Mouse (Mus musculus): ENCODE measurements around the gene Dera. TPM values are rescaled to one million over a fixed set of nuclear protein-coding genes. Genes with fewer than 3 reads are reported as not detected.

The Dera gene
- polyA plus RNA-seq, 2 experiments from 2014 or later = 94.1 to 113 TPM

DNA sequence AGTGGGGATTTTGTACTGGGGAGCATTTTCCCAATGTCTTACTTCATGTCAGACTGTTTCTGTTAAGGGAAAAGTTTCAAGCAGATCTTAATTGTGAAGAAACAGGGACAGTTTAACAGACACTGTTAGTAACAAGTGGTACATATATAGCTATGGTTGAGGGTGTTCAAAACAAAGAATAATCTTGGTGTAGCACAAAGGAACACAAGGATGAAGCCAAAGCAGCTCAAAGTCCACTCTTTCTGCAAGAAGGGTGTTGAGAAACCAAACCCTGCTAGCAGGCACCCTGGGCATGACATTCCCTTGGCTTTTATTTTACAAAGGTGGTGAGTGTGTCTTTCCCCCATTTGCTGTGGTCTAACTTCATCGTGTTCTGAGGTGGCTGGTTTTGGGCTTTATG is 3.5 kb downstream of the Dera start:
- no peak for ATAC-seq

DNA sequence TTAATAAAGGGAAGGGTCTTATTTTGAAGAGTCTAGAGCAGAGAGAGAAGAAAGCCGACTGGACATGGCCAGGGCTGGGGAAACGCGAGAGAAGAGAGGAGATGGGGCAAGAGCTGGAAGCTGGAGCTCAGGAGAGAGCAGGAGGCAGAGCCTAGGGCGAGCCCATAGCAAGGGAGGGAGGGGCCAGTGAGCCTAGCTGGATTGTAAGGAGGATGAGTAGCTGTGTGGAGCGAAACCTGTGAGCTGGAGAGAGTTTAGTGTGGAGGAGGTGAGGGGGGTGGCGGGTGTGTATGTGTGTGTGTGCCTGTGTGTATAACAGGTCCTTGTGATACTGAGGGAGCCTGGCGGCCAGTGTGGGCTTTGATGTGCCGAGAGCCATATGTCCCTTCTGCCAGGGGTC is 5.3 kb downstream of the Dera start:
- ATAC-seq = no peak

DNA sequence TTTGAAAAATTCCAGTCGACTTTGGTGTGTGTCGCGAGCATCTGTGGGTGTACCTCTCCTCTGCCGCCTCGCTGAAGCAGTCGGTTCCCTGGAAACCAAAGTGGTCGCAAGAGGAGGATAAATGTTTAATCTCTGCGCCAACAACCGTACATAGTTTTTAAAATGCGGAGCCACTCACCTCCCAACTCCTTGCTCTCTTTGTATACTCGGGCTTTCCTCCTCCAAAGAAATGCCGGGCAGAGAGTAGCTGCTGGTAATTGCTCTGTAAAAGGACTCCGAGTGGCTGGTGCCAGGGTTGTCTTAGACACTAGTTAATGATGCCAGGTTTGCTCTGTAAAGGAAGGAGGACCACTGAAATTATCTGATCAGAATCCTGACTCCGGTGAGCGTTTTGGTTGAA is 6.6 kb downstream of the Dera start:
- ATAC-seq = no peak

DNA sequence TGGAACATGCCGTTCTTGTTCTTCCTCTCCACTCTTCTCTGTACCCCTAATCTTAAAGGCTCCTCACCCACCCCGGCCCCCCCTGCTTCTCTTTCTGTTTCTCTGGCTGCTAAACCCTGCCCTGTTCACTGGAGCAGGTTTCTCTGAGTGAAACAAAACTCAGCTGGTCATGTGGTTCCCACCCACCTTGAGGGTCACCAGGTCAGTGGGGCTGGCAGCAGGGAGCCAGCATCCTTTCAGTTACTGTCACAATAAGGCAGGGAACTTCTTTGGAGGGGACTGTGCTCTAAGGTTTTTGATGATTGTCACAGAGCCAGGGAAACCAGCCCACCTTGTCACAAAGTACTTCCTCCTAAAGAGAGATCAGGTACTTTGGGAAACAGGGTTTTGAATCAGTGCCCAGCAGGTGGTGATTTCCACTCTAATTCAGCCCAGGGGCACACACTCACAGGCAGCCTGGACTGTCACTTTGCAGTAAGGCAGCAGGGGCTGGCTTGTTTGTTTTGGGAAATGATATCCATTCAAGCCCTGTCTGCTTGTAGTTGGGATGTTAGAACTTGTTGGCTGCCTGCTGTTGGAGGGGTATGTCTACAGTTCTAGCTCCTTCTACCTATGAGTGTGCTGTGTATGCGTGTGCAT is 10.3 kb downstream of the Dera start:
- no peak for ATAC-seq

DNA sequence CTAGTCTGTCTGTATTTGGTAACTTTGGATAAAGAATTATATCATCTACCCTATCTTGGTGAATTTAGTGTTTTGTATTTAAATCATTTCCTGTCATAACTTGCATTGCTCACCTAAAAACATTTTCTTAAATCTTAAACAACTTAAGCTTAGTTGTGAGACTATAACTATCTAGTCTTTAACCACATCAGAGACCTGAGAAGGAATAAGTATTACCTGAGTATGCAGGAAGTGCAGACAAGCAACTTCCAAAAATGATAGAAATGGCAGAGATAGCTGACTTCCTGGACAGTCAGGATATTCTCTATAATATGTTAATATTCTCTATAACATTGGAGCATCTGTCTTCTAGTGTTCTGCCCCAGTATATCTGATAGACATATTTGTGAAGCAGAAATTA is 11.8 kb downstream of the Dera start:
- ATAC-seq = peak; percentile 68

DNA sequence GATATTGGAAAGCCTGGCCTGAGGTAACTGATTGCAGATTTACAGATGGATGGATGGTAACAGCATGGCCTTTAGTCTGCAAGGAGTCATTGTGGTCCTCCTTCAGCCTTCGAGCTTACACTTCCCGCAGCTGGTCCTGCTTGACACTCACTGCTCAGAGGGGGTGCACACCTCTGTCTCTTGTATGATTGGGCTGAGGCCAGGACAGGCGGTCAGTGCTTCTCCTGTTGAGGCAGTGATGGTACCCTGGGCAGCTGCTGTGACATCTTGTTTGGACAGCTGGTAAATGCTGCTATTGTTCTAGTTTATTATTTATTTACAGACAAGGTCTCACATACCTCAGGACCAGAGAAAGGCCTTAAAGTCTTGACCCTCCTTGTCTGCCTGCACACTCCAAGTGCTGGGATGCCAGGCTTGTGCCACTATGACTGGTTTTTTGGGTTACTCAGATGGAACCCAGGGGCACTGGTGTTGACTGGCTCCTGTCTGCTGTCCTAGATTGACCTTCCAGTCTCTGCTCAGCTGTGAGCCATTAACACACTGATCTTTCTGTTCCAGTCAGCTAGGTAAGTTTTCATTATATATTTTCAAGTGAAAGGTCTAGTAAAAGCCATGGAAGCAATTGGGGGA is 17.4 kb downstream of the Dera start:
- no peak for ATAC-seq

DNA sequence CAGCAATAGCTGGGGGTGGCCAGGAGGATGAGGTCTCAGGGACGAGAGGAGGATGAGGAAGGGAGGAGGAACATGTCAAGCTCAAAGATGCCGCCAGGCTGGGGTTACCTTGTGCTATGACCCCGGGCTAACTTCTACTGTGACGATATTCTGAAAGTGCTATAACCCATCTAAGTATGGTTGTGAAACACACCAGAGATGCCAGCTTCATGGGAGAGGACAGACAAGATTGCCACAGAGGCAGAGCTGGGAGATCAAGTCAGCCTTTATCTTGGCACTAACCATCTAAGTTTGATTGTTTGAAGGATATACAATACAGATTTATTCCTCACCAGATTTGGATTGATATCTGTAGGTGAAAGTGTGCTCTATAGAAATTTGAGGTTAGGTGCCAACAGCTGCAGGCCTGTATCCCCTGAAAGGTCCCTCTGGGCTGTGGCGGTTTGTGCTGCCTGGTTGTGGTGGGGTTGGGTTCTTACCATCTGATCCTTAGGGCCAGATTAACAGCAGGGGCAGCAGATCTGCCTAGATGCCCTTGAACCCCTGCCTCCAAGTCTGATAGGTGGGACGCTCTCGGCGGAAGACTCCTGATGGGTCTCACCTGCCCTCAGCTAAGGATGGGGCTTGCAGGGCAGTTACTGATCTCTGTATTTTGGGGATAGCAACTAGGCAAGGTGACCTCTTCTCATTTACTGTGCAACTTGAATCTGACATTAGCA is 18.7 kb downstream of the Dera start:
- no peak for ATAC-seq

DNA sequence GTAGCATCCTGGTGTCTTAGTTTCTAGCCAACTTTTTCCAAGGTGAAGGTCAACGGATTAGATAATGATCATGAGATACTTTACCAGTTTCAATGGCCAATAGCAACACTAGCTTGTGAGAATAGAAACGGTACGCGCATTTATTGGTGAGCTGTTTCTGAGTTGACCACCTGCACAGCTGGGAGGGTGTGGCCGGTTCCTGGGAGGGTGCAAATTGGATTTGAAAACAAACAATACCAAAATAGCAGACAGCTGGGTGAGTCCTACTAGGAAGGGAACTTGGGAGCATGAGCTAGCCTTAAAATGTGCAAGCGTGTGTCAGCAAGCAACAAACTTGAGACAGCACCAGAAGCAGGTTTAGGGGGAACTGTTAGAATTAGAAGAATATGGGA is 19.3 kb downstream of the Dera start:
- no peak for ATAC-seq

DNA sequence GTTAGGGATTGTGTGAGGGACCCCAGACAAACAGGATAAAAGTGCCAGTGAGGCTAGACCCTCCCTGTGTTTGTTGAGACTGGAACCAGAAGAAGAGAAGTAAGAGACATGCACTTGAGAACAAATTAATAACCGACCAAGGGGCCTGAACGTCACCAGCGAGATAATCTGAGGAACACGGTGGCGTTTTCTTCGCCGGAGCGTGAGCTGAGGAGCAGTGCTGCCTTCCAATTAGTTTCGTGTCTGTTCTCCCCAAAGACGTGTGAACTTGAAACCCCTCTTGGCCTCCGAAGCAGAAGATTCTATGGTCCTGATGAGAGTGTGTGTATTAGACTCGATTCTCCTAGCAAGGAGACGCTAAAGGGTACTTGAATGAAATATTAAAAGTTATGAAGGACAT is 19.8 kb downstream of the Dera start:
- no peak for ATAC-seq

DNA sequence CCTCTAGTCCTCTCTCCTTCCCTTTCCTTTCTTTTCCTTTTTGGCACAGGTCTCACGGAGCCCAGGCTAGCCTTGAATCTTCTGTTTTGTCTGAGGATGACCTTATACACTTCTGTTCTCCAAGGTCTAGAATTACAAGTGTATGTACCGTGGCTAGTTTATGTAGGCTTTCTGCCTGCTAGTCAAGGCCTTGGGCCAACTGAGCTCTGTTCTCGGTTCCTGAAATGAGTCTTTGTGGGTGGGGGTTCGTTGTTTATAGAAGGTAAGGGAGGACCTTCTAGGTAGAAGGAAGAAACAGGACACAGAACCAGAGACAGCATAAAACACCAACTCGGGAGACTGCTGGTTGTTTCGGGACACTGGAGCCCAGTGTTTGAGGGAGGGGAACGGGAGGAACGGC is 20.8 kb downstream of the Dera start:
- no peak for ATAC-seq

DNA sequence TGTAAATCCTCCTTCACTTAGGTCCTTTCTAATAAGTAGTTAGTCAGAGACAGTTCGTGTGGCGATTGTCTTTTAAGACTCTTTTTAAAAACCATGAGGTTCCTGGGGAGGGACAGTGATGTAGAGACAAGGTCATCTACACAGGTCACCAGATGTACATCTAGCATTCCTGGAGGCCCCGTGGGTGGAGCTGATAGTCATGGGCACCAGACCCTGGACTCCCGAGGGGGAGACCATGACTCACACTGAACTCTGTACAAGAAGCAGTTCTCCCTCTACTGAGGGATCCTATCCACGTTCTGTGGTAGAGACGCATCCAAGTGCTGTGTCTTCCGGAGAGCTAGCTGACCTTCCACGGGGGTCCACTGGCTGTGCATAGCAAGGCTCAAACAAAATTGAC is 22.6 kb downstream of the Dera start:
- ATAC-seq = no peak

DNA sequence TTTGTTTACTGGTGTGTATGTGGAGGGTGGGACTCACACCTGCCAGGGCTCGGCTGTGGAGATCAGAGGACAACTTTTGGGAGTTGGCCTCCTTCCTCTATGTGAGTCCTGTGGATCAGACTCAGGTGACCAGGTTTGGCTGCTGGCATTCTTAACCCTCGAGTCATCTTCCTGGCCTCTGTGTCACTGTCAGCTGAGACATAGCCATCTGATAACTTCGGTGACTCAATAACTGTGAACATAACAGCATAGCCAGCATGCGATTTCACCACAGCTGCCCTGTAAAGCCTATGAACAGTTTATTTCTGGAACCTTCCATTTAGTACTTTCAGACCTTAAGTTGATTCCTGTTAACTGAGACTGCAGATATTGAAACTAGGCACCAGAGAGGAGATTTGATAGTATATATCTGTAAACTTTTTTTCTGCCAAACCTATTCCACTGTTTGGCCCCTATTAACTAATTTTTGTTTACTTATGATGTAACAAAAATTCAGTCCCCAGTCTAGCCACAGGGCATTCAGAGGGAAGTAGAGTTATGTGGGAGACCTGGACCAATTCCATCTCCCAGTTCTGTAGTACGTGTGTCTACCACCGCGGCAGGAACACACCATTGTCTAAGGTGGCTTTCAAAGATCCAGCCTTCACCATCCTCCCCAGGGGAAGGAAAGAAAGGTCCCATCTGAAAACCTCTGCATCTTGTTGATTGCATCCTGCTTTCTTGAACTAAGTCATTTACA is 29.7 kb downstream of the Dera start:
- ATAC-seq = no peak

DNA sequence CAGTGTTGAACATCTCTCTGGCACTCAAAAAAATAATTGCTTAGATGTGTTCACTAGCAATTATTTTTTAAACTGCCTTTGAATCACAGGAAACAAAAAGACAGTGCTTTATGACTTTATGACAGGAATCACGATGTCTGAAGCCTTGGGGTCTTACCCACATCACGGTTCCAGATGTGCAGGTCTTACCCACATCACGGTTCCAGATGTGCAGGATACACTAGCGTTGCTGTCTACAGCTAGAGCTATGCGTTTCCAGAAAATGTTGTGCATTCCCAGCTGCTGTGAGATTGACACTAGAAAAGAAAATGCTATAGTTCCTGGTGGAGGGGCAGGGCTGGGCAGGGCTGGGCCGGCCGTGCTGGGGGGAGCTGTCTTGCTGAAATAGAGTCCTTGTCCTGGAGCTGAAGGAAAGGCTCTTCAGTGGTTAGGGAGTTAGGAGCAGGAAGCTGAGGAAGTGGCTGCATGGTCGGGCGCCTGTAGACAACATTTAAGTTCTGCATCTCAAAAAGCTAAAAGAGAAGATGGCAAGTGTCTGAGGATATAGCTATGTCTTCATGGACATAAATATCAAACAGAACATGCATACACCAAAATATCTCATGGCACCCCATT is 34.7 kb downstream of the Dera start:
- no peak for ATAC-seq

DNA sequence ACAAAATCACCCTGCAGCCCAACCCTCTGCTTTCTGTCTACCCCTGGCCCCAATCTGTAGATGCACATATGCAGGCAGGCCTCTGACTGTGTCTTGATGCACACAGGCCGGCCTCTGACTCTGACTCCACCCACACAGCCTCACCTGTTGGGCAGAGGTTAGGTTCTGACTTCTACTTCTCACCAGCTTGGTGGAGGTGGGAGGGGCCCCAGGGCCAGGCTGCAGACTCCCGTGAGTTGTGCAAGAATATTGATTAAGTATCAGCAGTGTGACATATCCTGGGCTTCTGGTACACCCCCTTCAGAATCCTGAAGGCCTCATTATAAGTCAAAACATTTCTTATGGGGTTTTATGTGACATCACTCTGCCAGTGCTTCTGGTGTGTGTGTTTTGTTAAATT is 35.3 kb downstream of the Dera start:
- no peak for ATAC-seq

DNA sequence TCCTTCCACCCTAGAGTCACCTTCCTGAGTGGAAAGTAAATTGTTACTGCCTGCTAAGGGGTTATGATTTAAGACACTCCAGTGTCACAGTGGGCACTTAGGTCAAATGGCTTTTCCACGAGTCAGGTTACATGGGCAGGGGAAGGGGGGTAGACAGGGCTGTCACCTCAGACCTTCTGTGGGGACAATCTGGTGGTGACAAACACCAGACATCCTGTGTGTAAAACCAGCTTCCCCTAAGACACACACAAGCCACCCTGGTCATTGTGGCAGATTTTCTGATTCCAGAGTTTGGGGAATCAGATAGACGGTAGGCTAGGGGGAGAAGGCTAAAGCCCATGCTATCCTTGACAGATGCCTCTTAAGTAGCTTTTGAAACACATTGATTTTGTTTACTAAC is 41.1 kb downstream of the Dera start:
- no peak for ATAC-seq

DNA sequence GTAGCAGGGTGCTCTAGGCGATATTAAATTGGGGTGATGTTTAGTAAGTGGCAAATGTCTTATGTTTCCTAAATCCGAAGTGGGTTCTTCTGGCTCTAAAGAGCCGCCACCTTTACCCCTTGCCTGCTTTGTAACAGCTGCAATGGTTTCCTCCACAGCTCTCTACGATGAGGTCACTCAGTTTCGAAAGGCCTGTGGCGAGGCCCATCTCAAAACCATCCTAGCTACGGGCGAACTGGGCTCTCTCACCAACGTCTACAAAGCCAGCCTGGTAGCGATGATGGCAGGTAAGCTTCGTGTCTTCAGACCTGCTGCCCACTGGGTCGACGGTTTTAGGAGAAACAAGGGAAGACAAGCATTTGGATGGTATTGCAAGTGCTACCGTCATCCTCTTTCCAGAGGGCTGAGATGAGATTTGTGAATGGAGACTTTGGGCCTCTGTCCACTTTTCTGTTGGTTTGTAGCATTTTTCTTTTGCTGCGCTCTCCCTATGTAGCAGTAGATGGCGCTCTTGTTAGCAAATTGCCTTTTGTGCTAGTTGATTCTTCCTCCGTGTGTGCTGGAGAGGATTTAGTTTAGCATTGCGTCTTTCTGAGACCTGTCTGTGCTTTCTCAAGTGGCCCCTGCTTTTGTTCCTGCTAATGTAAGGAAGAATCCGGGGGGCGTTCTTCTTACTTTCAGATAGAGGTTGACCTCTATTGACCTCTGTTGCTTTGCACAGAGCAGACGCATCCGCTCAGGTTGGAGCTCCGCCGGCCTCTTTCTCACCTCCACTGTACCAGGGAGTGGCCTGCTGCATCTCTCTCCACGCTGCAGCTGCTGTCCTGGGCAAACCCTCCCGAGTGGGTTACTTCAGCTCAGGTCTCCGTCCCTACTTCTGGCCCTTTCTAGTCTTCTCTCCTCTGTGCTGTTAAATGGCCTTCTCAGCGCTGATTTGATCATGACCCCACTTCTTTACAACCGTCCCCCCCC is 42.5 kb downstream of the Dera start:
- ATAC-seq = no peak

DNA sequence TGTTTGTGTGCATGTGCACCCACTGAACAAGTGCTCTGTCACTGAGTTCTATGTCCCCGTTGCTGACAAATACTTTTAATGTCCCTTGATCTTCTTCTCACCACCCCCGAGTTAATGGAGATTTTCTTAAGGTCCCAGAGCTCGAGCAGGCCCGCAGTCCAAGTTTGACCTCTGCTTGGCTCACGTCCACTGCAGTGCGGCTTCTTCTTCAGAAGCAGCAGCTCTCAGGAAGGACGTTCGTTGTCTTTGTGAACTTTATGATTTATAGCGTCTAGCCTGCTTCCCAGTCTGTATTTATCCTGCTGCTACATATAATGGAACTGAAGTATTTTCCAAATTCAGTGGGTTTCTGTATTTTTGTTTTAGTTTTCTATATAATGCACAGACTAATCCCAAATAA is 44.9 kb downstream of the Dera start:
- ATAC-seq = no peak

DNA sequence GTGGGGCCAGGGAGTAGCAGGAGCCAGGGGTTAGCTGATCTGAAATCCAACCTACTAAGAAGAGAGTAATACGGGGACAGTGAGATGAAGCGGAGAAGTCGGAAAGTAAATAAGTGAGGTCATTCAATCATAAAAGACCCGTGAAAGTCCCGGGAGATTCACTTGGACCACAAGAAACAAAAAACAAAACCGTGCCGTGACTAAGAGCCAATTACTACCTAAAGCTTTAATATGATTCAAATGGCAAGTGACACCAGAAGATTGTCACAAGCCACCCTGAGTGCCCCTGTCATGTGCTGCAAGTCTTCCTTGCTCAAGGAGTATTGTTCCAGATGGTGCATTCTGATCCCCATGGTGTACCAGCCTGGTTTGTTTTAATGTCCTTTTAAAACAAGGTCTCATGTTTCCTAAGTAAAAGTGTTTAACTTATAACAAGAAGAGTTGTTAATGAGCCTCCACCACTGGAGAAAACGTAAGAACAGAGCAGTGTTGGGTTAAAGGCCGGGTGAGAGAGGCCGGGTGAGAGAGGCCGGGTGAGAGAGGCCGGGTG is 49.2 kb downstream of the Dera start:
- ATAC-seq = no peak

DNA sequence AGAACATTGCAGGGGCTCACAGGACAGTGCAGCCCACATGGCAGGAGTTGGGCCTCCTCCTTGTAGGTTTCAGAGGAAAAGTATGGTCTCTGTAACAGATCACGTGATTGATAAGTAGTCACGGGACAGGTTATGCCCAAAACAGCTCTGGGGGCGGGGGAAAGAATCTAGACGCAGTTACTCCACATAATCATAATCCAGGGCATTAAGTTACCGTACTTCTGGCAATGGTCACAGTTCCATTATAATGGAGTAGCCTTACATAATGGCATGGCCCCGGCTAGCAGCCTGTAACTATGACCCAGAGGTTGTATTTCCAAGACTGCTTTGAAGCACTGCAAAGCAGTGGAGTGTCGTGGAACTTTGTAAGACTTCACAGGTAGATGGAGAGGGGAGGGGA is 49.8 kb downstream of the Dera start:
- ATAC-seq = no peak

DNA sequence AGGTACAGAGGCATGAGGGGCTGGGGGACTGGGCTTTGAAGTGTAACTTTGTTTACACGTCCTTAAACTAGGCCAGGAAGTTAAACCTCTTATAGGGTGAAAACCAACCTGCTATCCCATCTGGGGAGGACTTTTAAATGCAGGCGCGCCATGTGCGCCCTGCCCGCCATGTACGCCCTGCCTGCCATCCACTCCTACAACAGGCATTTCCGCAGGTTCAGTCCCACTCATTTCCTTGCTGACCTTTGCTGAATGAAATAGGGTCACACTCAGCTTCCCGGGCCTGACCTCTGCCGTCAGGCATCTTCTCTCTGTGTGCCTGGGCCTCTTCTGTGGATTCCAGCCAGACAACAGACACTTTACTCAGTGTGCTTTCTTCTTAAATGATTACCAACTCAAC is 50.3 kb downstream of the Dera start:
- no peak for ATAC-seq

DNA sequence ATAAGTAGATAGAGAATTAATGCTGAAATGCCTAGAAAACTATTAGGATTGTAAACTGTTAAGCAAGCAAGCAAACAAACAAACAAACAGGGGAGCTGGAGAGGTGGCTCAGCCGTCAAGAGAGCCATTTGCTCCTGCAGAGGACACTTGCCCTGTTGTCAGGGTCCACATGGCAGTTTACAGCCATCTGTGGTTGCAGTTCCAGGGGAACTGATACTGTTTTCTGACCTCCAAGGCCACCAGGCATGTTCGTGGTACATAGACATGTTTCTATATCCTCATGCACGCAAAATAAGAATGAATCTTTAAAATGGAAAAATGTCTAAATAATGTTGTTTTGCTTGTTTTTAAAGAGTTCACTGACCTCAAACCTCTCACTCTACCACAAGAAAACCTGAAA is 52.0 kb downstream of the Dera start:
- ATAC-seq = no peak

DNA sequence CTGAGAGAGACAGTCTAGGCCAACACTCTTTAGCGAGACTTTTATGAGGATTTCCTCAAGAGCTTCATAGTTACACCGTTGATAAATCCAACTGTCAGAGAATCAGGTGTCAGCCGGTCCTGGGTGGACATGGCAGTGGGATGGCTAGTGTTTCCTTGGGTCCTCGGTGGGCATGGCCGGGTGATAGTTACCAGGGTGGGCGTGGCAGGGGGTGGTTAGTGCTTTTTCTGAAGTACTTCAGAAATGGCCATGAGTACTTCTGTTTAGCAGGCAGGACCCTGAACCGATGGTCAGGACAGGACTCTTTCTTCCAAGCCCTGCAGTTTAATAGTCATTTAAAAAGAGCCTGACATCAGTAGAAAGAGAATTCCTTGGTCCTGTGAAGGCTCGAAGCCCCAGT is 52.5 kb downstream of the Dera start:
- no peak for ATAC-seq

Data from activated CD4-positive, CD25-positive, alpha-beta regulatory T cell, adult 4 months (primary cell).